8 mouse cellular contexts compared by ENCODE assay signal in the genomic region with DNA sequence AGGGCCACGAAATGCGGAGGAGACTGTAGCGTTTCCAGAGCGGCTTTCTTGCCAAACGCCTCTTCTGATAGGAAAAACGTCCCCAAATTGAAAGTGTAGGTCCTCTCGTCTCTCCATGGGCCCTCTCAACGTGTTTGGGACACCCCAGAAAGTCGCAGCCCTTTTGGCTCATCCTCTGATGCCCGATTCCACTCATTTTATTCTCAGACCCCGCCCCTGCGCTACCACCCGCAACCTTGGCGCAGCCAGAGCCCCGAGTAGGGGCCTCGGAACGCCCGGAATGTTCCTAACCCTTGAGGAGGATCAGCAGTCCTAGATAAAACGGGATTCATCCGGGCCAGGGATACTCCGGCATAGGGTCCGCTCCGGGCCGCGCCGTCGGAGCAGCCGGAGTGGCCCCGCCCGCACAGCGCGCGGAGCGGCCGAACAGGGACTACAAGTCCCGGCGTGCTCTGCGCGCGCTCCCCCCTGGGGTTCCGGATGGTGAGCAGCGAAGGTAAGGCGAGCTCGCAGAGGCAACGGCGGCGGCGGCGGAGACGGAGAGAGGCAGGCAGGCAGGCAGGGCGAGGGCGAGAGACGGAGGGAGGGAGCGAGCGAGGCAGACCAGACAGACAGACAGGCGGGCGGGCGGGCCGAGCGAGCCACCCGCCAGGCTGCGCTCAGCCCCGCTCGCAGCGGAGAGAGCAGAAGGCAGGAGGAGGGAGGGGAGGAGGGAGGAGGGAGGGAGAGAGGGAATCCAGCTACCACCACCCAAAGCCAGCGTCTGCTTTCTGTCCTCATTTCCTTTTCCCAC. TPM values are rescaled to one million over a fixed set of nuclear protein-coding genes. Genes with fewer than 3 reads are reported as not detected.
DNase-seq lines count a peak whose midpoint lies in the region; ATAC-seq lines count a peak whose summit lies in the region.

A gene (plus strand): TSS at position 233 of the 793 bp plus-strand sequence.

- H3K27ac ChIP-seq in hindbrain, embryonic 14.5 days = peak within 1 kb of the TSS; percentile 97

- H3K4me3 ChIP-seq in hindbrain, embryonic 14.5 days (replicated peaks; ENCODE audit: low read length) = peak within 1 kb of the TSS; percentile 95

- H3K36me3 ChIP-seq in hindbrain, embryonic 14.5 days (replicated peaks; ENCODE audit: control insufficient read depth, insufficient read depth) = no peaks in the 10 kb centered on the region

- H3K9me3 ChIP-seq in hindbrain, embryonic 14.5 days (ENCODE audit: control insufficient read depth, low read length) = no peaks in the 10 kb centered on the region

- peak within 1 kb of the TSS; percentile 99 for H3K9ac ChIP-seq in hindbrain, embryonic 14.5 days

- WGBS in hindbrain, embryonic 14.5 days = under 1% methylated on average over 64 of the region's 66 CpGs

- DNase-seq in T-cell, adult 2 months (ENCODE audit: low spot score) = peak; percentile 93
- DNase-seq in cerebellum, postnatal 25 days = peak; percentile 98
- peak; percentile 93 to 94 for DNase-seq in frontal cortex, postnatal 36 days (ENCODE audit: low spot score in 2 of 2)
- peak; percentile 94 for DNase-seq in hindbrain, embryonic 14.5 days (ENCODE audit: low spot score)
- DNase-seq in layer of hippocampus, postnatal 36 days = peak; percentile 92 to 94
- peak; percentile 94 for DNase-seq in lung, postnatal 25 days (ENCODE audit: low spot score)
- peak; percentile 76 for DNase-seq in retina, adult 2 months (ENCODE audit: low read depth, low spot score)
- peak; percentile 95 for DNase-seq in thymus, postnatal 25 days

- H3K4me1 ChIP-seq in hindbrain, embryonic 14.5 days (replicated peaks; ENCODE audit: control insufficient read depth, insufficient read depth, low read length) = peaks cover 27% of the 10 kb centered on the region

- peaks cover 16% of the 10 kb centered on the region for H3K27me3 ChIP-seq in hindbrain, embryonic 14.5 days (ENCODE audit: control insufficient read depth, insufficient read depth, low read length)

- peak; percentile 83 for ATAC-seq in hindbrain, embryonic 14.5 days (ENCODE audit: low FRiP score)

- peak within 1 kb of the TSS; percentile 97 for H3K4me2 ChIP-seq in hindbrain, embryonic 14.5 days (replicated peaks)

RNA-seq across cellular contexts. Expression of the gene that starts here (rescaled TPM):
- polyA plus RNA-seq in hindbrain, embryonic 14.5 days (2014; fragmentation: Nextera tagmentation; extraction: Ambion mirVana) = 12.9 and 13.4 TPM in 2 replicates
- total RNA-seq in layer of hippocampus, postnatal 36 days (2021) = 100 to 1,000 TPM; 111 to 113 TPM

Comparison
In these comparisons a context has a peak if more than half of its experiments do, and no peak if none do; other contexts are left out.
1. Peak in every context shown above with its lines: DNase-seq, ATAC-seq, H3K4me3 ChIP-seq and H3K27ac ChIP-seq.